Mouse (Mus musculus) stomach, embryonic 16.5 days (tissue): ENCODE data around the gene Strada. TPM values are rescaled to one million over a fixed set of nuclear protein-coding genes. Genes with fewer than 3 reads are reported as not detected.

Experiments
- ATAC-seq: fragments of 200-750 bp; cut with Nextera tagmentation; 2 replicates; pipeline ENCODE4 v1.8.0; 2017; ENCODE audit warnings: moderate number of reproducible peaks, moderate TSS enrichment; ENCODE audit not compliant: insufficient read depth, low FRiP score
- H3K27ac ChIP-seq: fragments of 300-500 bp; sonication (generic); 2 replicates; pipeline ENCODE4 v1.5.1; 2014; ENCODE audit warnings: low read length
- H3K27me3 ChIP-seq: fragments of 300-500 bp; sonication (generic); 2 replicates; pipeline ENCODE4 v1.6.1; 2014; ENCODE audit warnings: low read length, control low read depth, mixed read lengths; ENCODE audit not compliant: control insufficient read depth, insufficient read depth
- H3K36me3 ChIP-seq: fragments of 300-500 bp; sonication (generic); 2 replicates; pipeline ENCODE4 v1.6.1; 2014; ENCODE audit warnings: low read length; ENCODE audit not compliant: control insufficient read depth, insufficient read depth
- H3K4me1 ChIP-seq: fragments of 300-500 bp; sonication (generic); 2 replicates; pipeline ENCODE4 v1.6.1; 2014; ENCODE audit warnings: low read length, control low read depth, mixed read lengths; ENCODE audit not compliant: control insufficient read depth, insufficient read depth
- H3K4me2 ChIP-seq: fragments of 300-500 bp; sonication (generic); 2 replicates; pipeline ENCODE4 v1.6.1; 2014; ENCODE audit warnings: low read depth, low read length, mixed read lengths
- H3K4me3 ChIP-seq: fragments of 300-500 bp; sonication (generic); replicated peaks from 2 replicates; pipeline ENCODE4 v1.5.1; 2014; ENCODE audit warnings: mild to moderate bottlenecking, low read length
- H3K9ac ChIP-seq: fragments of 300-500 bp; sonication (generic); 2 replicates; pipeline ENCODE4 v1.6.1; 2014; ENCODE audit warnings: low read length
- H3K9me3 ChIP-seq: fragments of 300-500 bp; sonication (generic); replicated peaks from 2 replicates; pipeline ENCODE4 v1.6.1; 2016; ENCODE audit warnings: low read length, control low read depth; ENCODE audit not compliant: control insufficient read depth
- WGBS: fragments of 180-500 bp; shearing (Covaris S2); extraction: QIAGEN DNeasy Blood & Tissue Kit; methylation state at CpG from one replicate; pipeline ENCODE4 v1.1.7; 2014; 5-methylcytosine and 5-hydroxymethylcytosine counted together
- polyA plus RNA-seq: library from polyadenylated mRNA; unstranded; fragments of >200 nt; fragmentation: Nextera tagmentation; extraction: Ambion mirVana; gene quantifications from 2 replicates; pipeline ENCODE4 v1.2.1, GENCODE M21; 2015

Strada gene
- polyA plus RNA-seq, 1 experiment from 2014 or later: 18.8 TPM

GRCm38 (mm10) chr11:106192657-106193370 lies 9.2 kb downstream of the Strada start:
- H3K4me2 ChIP-seq: peak overlapping the region; percentile 72
- peaks cover 5% of the 10 kb centered on the region; the same call in 1 of the 2 replicates for H3K36me3 ChIP-seq
- ATAC-seq: no peak
- H3K4me3 ChIP-seq: peak overlapping the region; percentile 85
- no peaks in the 10 kb centered on the region for H3K9me3 ChIP-seq
- H3K4me1 ChIP-seq: peaks cover 5% of the 10 kb centered on the region; the same call in 1 of the 2 replicates
- 8% methylated on average over 19 of the region's 19 CpGs for WGBS
- H3K9ac ChIP-seq: peak overlapping the region; percentile 87
- peak overlapping the region; percentile 91 for H3K27ac ChIP-seq
- no peaks in the 10 kb centered on the region for H3K27me3 ChIP-seq

- WGBS: 75% methylated on average over 5 of the region's 5 CpGs
- H3K4me2 ChIP-seq: peak overlapping the region; percentile 72
- no peak overlapping the region for H3K27ac ChIP-seq
- H3K4me1 ChIP-seq: peaks cover 5% of the 10 kb centered on the region; the same call in 1 of the 2 replicates
- H3K27me3 ChIP-seq: no peaks in the 10 kb centered on the region
- ATAC-seq: no peak
- H3K4me3 ChIP-seq: peak overlapping the region; percentile 85
- no peak overlapping the region for H3K9ac ChIP-seq
- no peaks in the 10 kb centered on the region for H3K9me3 ChIP-seq
- no peaks in the 10 kb centered on the region for H3K36me3 ChIP-seq
Observed at GRCm38 (mm10) chr11:106192241-106192640, 9.7 kb downstream of the Strada start.

- Histone ChIP-seq H3K9ac (no peak overlapping the region), H3K9me3 (no peaks in the 10 kb centered on the region), H3K4me2 (no peak overlapping the region), H3K4me1 (peaks cover 5% of the 10 kb centered on the region; the same call in 1 of the 2 replicates), H3K36me3 (no peaks in the 10 kb centered on the region), H3K4me3 (no peak overlapping the region), H3K27ac (no peak overlapping the region), H3K27me3 (no peaks in the 10 kb centered on the region)
- no peak for ATAC-seq
- 98% methylated on average over 3 of the region's 3 CpGs for WGBS
Observed at GRCm38 (mm10) chr11:106191716-106192115, 10.3 kb downstream of the Strada start.

GRCm38 (mm10) chr11:106187326-106187725 lies 14.6 kb downstream of the Strada start:
- Histone ChIP-seq H3K27me3 (no peaks in the 10 kb centered on the region), H3K4me1 (0 out of 2 replicates have a peak, but pooled peaks cover under 1% of the 10 kb centered on the region), H3K9me3 (no peaks in the 10 kb centered on the region), H3K9ac (no peak overlapping the region), H3K4me3 (no peak overlapping the region), H3K27ac (no peak overlapping the region), H3K36me3 (no peaks in the 10 kb centered on the region), H3K4me2 (no peak overlapping the region)
- WGBS: 95% methylated on average over 4 of the region's 4 CpGs
- no peak for ATAC-seq

- Histone ChIP-seq H3K4me2 (no peak overlapping the region), H3K4me1 (no peaks in the 10 kb centered on the region; the same call in 1 of the 2 replicates), H3K9me3 (no peaks in the 10 kb centered on the region), H3K9ac (no peak overlapping the region), H3K4me3 (no peak overlapping the region), H3K27me3 (no peaks in the 10 kb centered on the region), H3K27ac (no peak overlapping the region), H3K36me3 (no peaks in the 10 kb centered on the region)
- no peak for ATAC-seq
- 84% methylated on average over 2 of the region's 2 CpGs for WGBS
Observed at GRCm38 (mm10) chr11:106180449-106180801, 21.5 kb downstream of the Strada start.

GRCm38 (mm10) chr11:106179711-106180448 lies 22.1 kb downstream of the Strada start:
- H3K9me3 ChIP-seq: no peaks in the 10 kb centered on the region
- no peak overlapping the region for H3K4me2 ChIP-seq
- H3K27ac ChIP-seq: no peak overlapping the region
- no peak overlapping the region for H3K4me3 ChIP-seq
- no peaks in the 10 kb centered on the region; the same call in 1 of the 2 replicates for H3K4me1 ChIP-seq
- ATAC-seq: no peak
- no peaks in the 10 kb centered on the region for H3K27me3 ChIP-seq
- no peak overlapping the region for H3K9ac ChIP-seq
- H3K36me3 ChIP-seq: no peaks in the 10 kb centered on the region
- 64% methylated on average over 7 of the region's 7 CpGs for WGBS

GRCm38 (mm10) chr11:106178036-106178782 lies 23.8 kb downstream of the Strada start:
- no peak overlapping the region for H3K27ac ChIP-seq
- no peaks in the 10 kb centered on the region for H3K27me3 ChIP-seq
- H3K36me3 ChIP-seq: no peaks in the 10 kb centered on the region
- H3K4me3 ChIP-seq: no peak overlapping the region
- WGBS: 66% methylated on average over 5 of the region's 5 CpGs
- no peak overlapping the region for H3K4me2 ChIP-seq
- H3K9me3 ChIP-seq: no peaks in the 10 kb centered on the region
- ATAC-seq: no peak
- no peaks in the 10 kb centered on the region; the same call in 1 of the 2 replicates for H3K4me1 ChIP-seq
- H3K9ac ChIP-seq: no peak overlapping the region

GRCm38 (mm10) chr11:106176372-106176771 lies 25.6 kb downstream of the Strada start:
- no peak overlapping the region for H3K27ac ChIP-seq
- H3K36me3 ChIP-seq: no peaks in the 10 kb centered on the region
- 51% methylated on average over 5 of the region's 5 CpGs for WGBS
- H3K4me1 ChIP-seq: no peaks in the 10 kb centered on the region; the same call in 1 of the 2 replicates
- no peak overlapping the region for H3K9ac ChIP-seq
- H3K27me3 ChIP-seq: no peaks in the 10 kb centered on the region
- ATAC-seq: no peak
- H3K4me3 ChIP-seq: no peak overlapping the region
- no peaks in the 10 kb centered on the region for H3K9me3 ChIP-seq
- no peak overlapping the region for H3K4me2 ChIP-seq
